Mouse (Mus musculus) embryo, embryonic 11.5 days (tissue): Measurements from ENCODE around the gene Vmn2r58.
"Not testable (repeated sequence)": the region's sequence is repeated elsewhere in the genome, so short reads cannot be mapped to it uniquely, and the experiment has no call there.

ENCODE experiments used
- DNase-seq: peaks from one replicate; pipeline ENCODE4 v3.0.0-alpha.2; 2012; ENCODE audit warnings: low read depth, low spot score

The Vmn2r58 gene

DNA sequence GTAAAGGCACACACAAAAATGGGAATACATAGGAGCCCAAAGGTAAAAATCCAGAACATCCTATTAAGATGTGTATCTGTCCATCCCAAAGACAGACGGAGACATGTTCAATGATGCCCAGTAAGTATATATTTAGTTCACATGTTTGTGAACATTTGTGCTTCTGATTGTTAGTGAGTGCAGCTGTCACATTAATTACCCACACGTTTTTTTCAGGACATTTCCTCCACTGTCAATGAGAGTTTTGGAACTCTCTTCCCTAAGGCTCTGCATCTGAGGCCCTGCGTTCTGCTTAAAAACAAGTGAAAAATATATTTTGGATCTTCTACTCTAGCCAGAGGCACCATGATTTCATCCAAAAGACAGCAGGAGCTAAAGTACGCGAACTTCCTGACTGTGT, at the start of gene Vmn2r58:
Gene Vmn2r58, minus strand, starts transcription at position 101 of the 400 bp plus-strand sequence.
- not testable (repeated sequence) for DNase-seq
